Mouse (Mus musculus) heart, embryonic 11.5 days (tissue): ENCODE data around the gene Eef2k. TPM values are rescaled to one million over a fixed set of nuclear protein-coding genes. Genes with fewer than 3 reads are reported as not detected.

Experiments
- ATAC-seq: fragments of 200-750 bp; cut with Nextera tagmentation; replicated peaks from 2 replicates; pipeline ENCODE4 v1.8.0; 2017; ENCODE audit warnings: moderate library complexity; ENCODE audit not compliant: insufficient number of reproducible peaks, low FRiP score, low TSS enrichment
- H3K27ac ChIP-seq: fragments of 300-500 bp; sonication (generic); 2 replicates; pipeline ENCODE4 v1.5.1; 2014; ENCODE audit warnings: mild to moderate bottlenecking, low read depth, low read length
- H3K27me3 ChIP-seq: fragments of 300-500 bp; sonication (generic); 2 replicates; pipeline ENCODE4 v1.6.1; 2014; ENCODE audit warnings: mild to moderate bottlenecking, low read length, mixed read lengths; ENCODE audit not compliant: control insufficient read depth, insufficient read depth
- H3K36me3 ChIP-seq: fragments of 300-500 bp; sonication (generic); 2 replicates; pipeline ENCODE4 v1.6.1; 2014; ENCODE audit warnings: mild to moderate bottlenecking, low read length, moderate library complexity, mixed read lengths; ENCODE audit not compliant: control insufficient read depth, insufficient read depth
- H3K4me1 ChIP-seq: fragments of 300-500 bp; sonication (generic); 2 replicates; pipeline ENCODE4 v1.6.1; 2014; ENCODE audit warnings: low read length; ENCODE audit not compliant: control insufficient read depth, insufficient read depth
- H3K4me2 ChIP-seq: fragments of 300-500 bp; sonication (generic); 2 replicates; pipeline ENCODE4 v1.6.1; 2014; ENCODE audit warnings: mild to moderate bottlenecking, moderate library complexity
- H3K4me3 ChIP-seq: fragments of 300-500 bp; sonication (generic); 2 replicates; pipeline ENCODE4 v1.5.1; 2014; ENCODE audit warnings: low read depth, low read length
- H3K9ac ChIP-seq: fragments of 300-500 bp; sonication (generic); 2 replicates; pipeline ENCODE4 v1.6.1; 2014; ENCODE audit warnings: mild to moderate bottlenecking, low read depth, low read length, moderate library complexity
- H3K9me3 ChIP-seq: fragments of 300-500 bp; sonication (generic); replicated peaks from 2 replicates; pipeline ENCODE4 v1.6.1; 2016; ENCODE audit warnings: low read length; ENCODE audit not compliant: control insufficient read depth
- WGBS: fragments of 180-500 bp; shearing (Covaris S2); extraction: QIAGEN DNeasy Blood & Tissue Kit; methylation state at CpG from one replicate; pipeline ENCODE4 v1.1.7; 2014; ENCODE audit not compliant: insufficient replicate concordance; 5-methylcytosine and 5-hydroxymethylcytosine counted together
- polyA plus RNA-seq: library from polyadenylated mRNA; unstranded; fragments of >200 nt; fragmentation: Nextera tagmentation; extraction: Ambion mirVana; gene quantifications from 2 replicates; pipeline ENCODE4 v1.2.1, GENCODE M21; 2014

Gene Eef2k
- polyA plus RNA-seq, 1 experiment from 2014 or later: 5.0 TPM

GRCm38 (mm10) chr7:120823248-120823647, 19.4 kb upstream of the Eef2k start:
- no peak overlapping the region for H3K4me2 ChIP-seq
- ATAC-seq: no peak
- no peaks in the 10 kb centered on the region for H3K4me1 ChIP-seq
- 26% methylated on average over 5 of the region's 5 CpGs for WGBS
- H3K9ac ChIP-seq: no peak overlapping the region
- H3K9me3 ChIP-seq: no peaks in the 10 kb centered on the region
- no peak overlapping the region for H3K27ac ChIP-seq
- H3K36me3 ChIP-seq: no peaks in the 10 kb centered on the region
- H3K27me3 ChIP-seq: 0 out of 2 replicates have a peak, but pooled peaks cover 2% of the 10 kb centered on the region
- H3K4me3 ChIP-seq: no peak overlapping the region

GRCm38 (mm10) chr7:120825097-120825496, 17.5 kb upstream of the Eef2k start:
- no peak overlapping the region for H3K4me2 ChIP-seq
- H3K4me3 ChIP-seq: no peak overlapping the region
- H3K9me3 ChIP-seq: no peaks in the 10 kb centered on the region
- no peak overlapping the region for H3K9ac ChIP-seq
- H3K36me3 ChIP-seq: no peaks in the 10 kb centered on the region
- H3K4me1 ChIP-seq: no peaks in the 10 kb centered on the region
- H3K27ac ChIP-seq: no peak overlapping the region
- 67% methylated on average over 2 of the region's 2 CpGs for WGBS
- no peak for ATAC-seq
- 0 out of 2 replicates have a peak, but pooled peaks cover 2% of the 10 kb centered on the region for H3K27me3 ChIP-seq

GRCm38 (mm10) chr7:120826408-120826807, 16.2 kb upstream of the Eef2k start:
- no peak overlapping the region for H3K4me3 ChIP-seq
- H3K27me3 ChIP-seq: 0 out of 2 replicates have a peak, but pooled peaks cover 2% of the 10 kb centered on the region
- H3K9me3 ChIP-seq: no peaks in the 10 kb centered on the region
- H3K27ac ChIP-seq: no peak overlapping the region
- WGBS: 22% methylated on average over 3 of the region's 3 CpGs
- H3K4me1 ChIP-seq: no peaks in the 10 kb centered on the region
- H3K4me2 ChIP-seq: no peak overlapping the region
- ATAC-seq: no peak
- H3K36me3 ChIP-seq: no peaks in the 10 kb centered on the region
- no peak overlapping the region for H3K9ac ChIP-seq

GRCm38 (mm10) chr7:120830431-120831381, 11.9 kb upstream of the Eef2k start:
- H3K9ac ChIP-seq: peak overlapping the region; percentile 70
- 0 out of 2 replicates have a peak, but pooled peaks cover 2% of the 10 kb centered on the region for H3K27me3 ChIP-seq
- no peaks in the 10 kb centered on the region for H3K36me3 ChIP-seq
- H3K4me1 ChIP-seq: no peaks in the 10 kb centered on the region
- H3K27ac ChIP-seq: peak overlapping the region; percentile 65
- peak; percentile 39 for ATAC-seq
- H3K9me3 ChIP-seq: no peaks in the 10 kb centered on the region
- peak overlapping the region; percentile 95 for H3K4me2 ChIP-seq
- under 1% methylated on average over 46 of the region's 46 CpGs for WGBS
- H3K4me3 ChIP-seq: peak overlapping the region; percentile 61

- Histone ChIP-seq H3K4me3 (peak overlapping the region; percentile 65), H3K27ac (peak overlapping the region; percentile 29; the same call in 1 of the 2 replicates), H3K4me1 (no peaks in the 10 kb centered on the region), H3K9me3 (no peaks in the 10 kb centered on the region), H3K27me3 (no peaks in the 10 kb centered on the region), H3K36me3 (no peaks in the 10 kb centered on the region), H3K9ac (peak overlapping the region; percentile 66; the same call in 1 of the 2 replicates), H3K4me2 (peak overlapping the region; percentile 62)
- 47% methylated on average over 6 of the region's 6 CpGs for WGBS
- ATAC-seq: no peak
These were observed 8.2 kb upstream of the Eef2k start for GRCm38 (mm10) chr7:120834426-120834825.

GRCm38 (mm10) chr7:120834863-120835372, 7.7 kb upstream of the Eef2k start:
- Histone ChIP-seq H3K4me2 (peak overlapping the region; percentile 62), H3K4me3 (peak overlapping the region; percentile 65), H3K9me3 (no peaks in the 10 kb centered on the region), H3K27me3 (no peaks in the 10 kb centered on the region), H3K9ac (peak overlapping the region; percentile 66), H3K27ac (peak overlapping the region; percentile 29; the same call in 1 of the 2 replicates), H3K36me3 (no peaks in the 10 kb centered on the region), H3K4me1 (no peaks in the 10 kb centered on the region)
- 18% methylated on average over 14 of the region's 14 CpGs for WGBS
- peak; percentile 76 for ATAC-seq

GRCm38 (mm10) chr7:120835449-120836359, 6.9 kb upstream of the Eef2k start:
- peak overlapping the region; percentile 66 for H3K4me2 ChIP-seq
- WGBS: 2% methylated on average over 41 of the region's 41 CpGs
- no peaks in the 10 kb centered on the region for H3K9me3 ChIP-seq
- H3K36me3 ChIP-seq: no peaks in the 10 kb centered on the region
- H3K4me3 ChIP-seq: peak overlapping the region; percentile 65
- H3K4me1 ChIP-seq: no peaks in the 10 kb centered on the region
- H3K27me3 ChIP-seq: no peaks in the 10 kb centered on the region
- H3K9ac ChIP-seq: peak overlapping the region; percentile 56
- peak overlapping the region; percentile 54 for H3K27ac ChIP-seq
- ATAC-seq: peak; percentile 89

- H3K4me1 ChIP-seq: no peaks in the 10 kb centered on the region
- WGBS: 7% methylated on average over 12 of the region's 12 CpGs
- H3K27me3 ChIP-seq: no peaks in the 10 kb centered on the region
- H3K36me3 ChIP-seq: no peaks in the 10 kb centered on the region
- peak overlapping the region; percentile 66 for H3K4me2 ChIP-seq
- peak overlapping the region; percentile 65 for H3K4me3 ChIP-seq
- no peak for ATAC-seq
- H3K9me3 ChIP-seq: no peaks in the 10 kb centered on the region
- peak overlapping the region; percentile 43; the same call in 1 of the 2 replicates for H3K9ac ChIP-seq
- H3K27ac ChIP-seq: no peak overlapping the region
These were observed 6.3 kb upstream of the Eef2k start for GRCm38 (mm10) chr7:120836361-120836760.
